Mouse (Mus musculus) heart, embryonic 13.5 days (tissue): ENCODE measurements around the gene Kremen2. TPM values are rescaled to one million over a fixed set of nuclear protein-coding genes. Genes with fewer than 3 reads are reported as not detected.
A peak's percentile ranks its signal among the peaks of the same experiment; 100 is the strongest.

ENCODE experiments used
- ATAC-seq: fragments of 200-750 bp; cut with Nextera tagmentation; 2 replicates; pipeline ENCODE4 v1.8.0; 2017; ENCODE audit warnings: moderate TSS enrichment; ENCODE audit not compliant: insufficient number of reproducible peaks, low FRiP score, low TSS enrichment; ENCODE audit errors: extremely low read depth
- H3K27ac ChIP-seq: fragments of 300-500 bp; sonication (generic); replicated peaks from 2 replicates; pipeline ENCODE4 v1.5.1; 2015; ENCODE audit warnings: moderate library complexity, mild to moderate bottlenecking, inconsistent platforms
- H3K27me3 ChIP-seq: fragments of 300-500 bp; sonication (generic); replicated peaks from 2 replicates; pipeline ENCODE4 v1.6.1; 2015; ENCODE audit warnings: mild to moderate bottlenecking, inconsistent platforms
- H3K36me3 ChIP-seq: fragments of 300-500 bp; sonication (generic); 2 replicates; pipeline ENCODE4 v1.6.1; 2015; ENCODE audit warnings: mild to moderate bottlenecking, inconsistent platforms
- H3K4me1 ChIP-seq: fragments of 300-500 bp; sonication (generic); 2 replicates; pipeline ENCODE4 v1.6.1; 2015; ENCODE audit warnings: inconsistent platforms
- H3K4me2 ChIP-seq: fragments of 300-500 bp; sonication (generic); 2 replicates; pipeline ENCODE4 v1.6.1; 2015; ENCODE audit warnings: inconsistent platforms, mild to moderate bottlenecking, moderate library complexity
- H3K4me3 ChIP-seq: fragments of 300-500 bp; sonication (generic); 2 replicates; pipeline ENCODE4 v1.5.1; 2015; ENCODE audit warnings: moderate library complexity, mild to moderate bottlenecking, inconsistent platforms
- H3K9ac ChIP-seq: fragments of 300-500 bp; sonication (generic); 2 replicates; pipeline ENCODE4 v1.6.1; 2015; ENCODE audit warnings: inconsistent platforms, mild to moderate bottlenecking, moderate library complexity
- H3K9me3 ChIP-seq: fragments of 300-500 bp; sonication (generic); 2 replicates; pipeline ENCODE4 v1.6.1; 2016; ENCODE audit warnings: inconsistent platforms
- WGBS: fragments of 180-500 bp; shearing (Covaris S2); methylation state at CpG from one replicate; pipeline ENCODE4 v1.1.7; 2015; ENCODE audit warnings: mixed read lengths; 5-methylcytosine and 5-hydroxymethylcytosine counted together
- polyA plus RNA-seq: library from polyadenylated mRNA; unstranded; fragments of >200 nt; fragmentation: Nextera tagmentation; extraction: Ambion mirVana; gene quantifications from 2 replicates; pipeline ENCODE4 v1.2.1, GENCODE M21; 2015

Kremen2 gene
- polyA plus RNA-seq, 1 experiment from 2014 or later = 0.32 TPM

- H3K4me2 ChIP-seq = peak overlapping the region; percentile 73
- peak; percentile 83 for ATAC-seq
- H3K9me3 ChIP-seq = no peaks in the 10 kb centered on the region
- H3K4me1 ChIP-seq = peaks cover 20% of the 10 kb centered on the region
- no peaks in the 10 kb centered on the region for H3K27me3 ChIP-seq
- peak overlapping the region; percentile 76 for H3K4me3 ChIP-seq
- H3K9ac ChIP-seq = peak overlapping the region; percentile 87
- no peaks in the 10 kb centered on the region for H3K36me3 ChIP-seq
- WGBS = under 1% methylated on average over 20 of the region's 20 CpGs
- peak overlapping the region; percentile 90 for H3K27ac ChIP-seq
Measured at GRCm38 (mm10) chr17:23726758-23727142, 18.9 kb downstream of the Kremen2 start.

GRCm38 (mm10) chr17:23725999-23726757, 19.5 kb downstream of the Kremen2 start, which contains the start of gene Pkmyt1:
Gene Pkmyt1 (plus strand): TSS chr17:23726336.
- Histone ChIP-seq H3K27me3 (no peaks in the 10 kb centered on the region), H3K36me3 (no peaks in the 10 kb centered on the region), H3K4me3 (peak within 1 kb of the TSS; percentile 76), H3K4me2 (peak within 1 kb of the TSS; percentile 73), H3K9ac (peak within 1 kb of the TSS; percentile 87), H3K4me1 (peaks cover 20% of the 10 kb centered on the region), H3K27ac (peak within 1 kb of the TSS; percentile 90), H3K9me3 (no peaks in the 10 kb centered on the region)
- ATAC-seq = peak; percentile 89
- WGBS = 1% methylated on average over 71 of the region's 73 CpGs

GRCm38 (mm10) chr17:23725477-23725876, 20.2 kb downstream of the Kremen2 start:
- no peak for ATAC-seq
- 60% methylated on average over 4 of the region's 4 CpGs for WGBS

GRCm38 (mm10) chr17:23722376-23723125, 23.1 kb downstream of the Kremen2 start, which contains the start of gene 1520401A03Rik:
Gene 1520401A03Rik (minus strand): TSS chr17:23722783.
- 36% methylated on average over 7 of the region's 7 CpGs for WGBS
- ATAC-seq = no peak

More at GRCm38 (mm10) chr17:23725477-23725876, 20.2 kb downstream of the Kremen2 start:
- Histone ChIP-seq H3K4me1 (peaks cover 17% of the 10 kb centered on the region), H3K27me3 (0 out of 2 replicates have a peak, but pooled peaks cover 3% of the 10 kb centered on the region), H3K4me3 (peak overlapping the region; percentile 76), H3K36me3 (no peaks in the 10 kb centered on the region), H3K27ac (peak overlapping the region; percentile 59), H3K9me3 (no peaks in the 10 kb centered on the region), H3K4me2 (peak overlapping the region; percentile 73), H3K9ac (peak overlapping the region; percentile 79)

GRCm38 (mm10) chr17:23721886-23722285, 23.7 kb downstream of the Kremen2 start:
- Histone ChIP-seq H3K27me3 (peaks cover 24% of the 10 kb centered on the region), H3K4me2 (no peak overlapping the region), H3K9me3 (no peaks in the 10 kb centered on the region), H3K27ac (no peak overlapping the region), H3K4me3 (no peak overlapping the region), H3K36me3 (no peaks in the 10 kb centered on the region), H3K4me1 (peaks cover 7% of the 10 kb centered on the region), H3K9ac (no peak overlapping the region)
- no peak for ATAC-seq
- 83% methylated on average over 2 of the region's 2 CpGs for WGBS

More at GRCm38 (mm10) chr17:23722376-23723125, 23.1 kb downstream of the Kremen2 start, which contains the start of gene 1520401A03Rik:
- H3K9me3 ChIP-seq = no peaks in the 10 kb centered on the region
- no peak within 1 kb of the TSS for H3K4me3 ChIP-seq
- peaks cover 24% of the 10 kb centered on the region for H3K27me3 ChIP-seq
- H3K27ac ChIP-seq = no peak within 1 kb of the TSS
- H3K4me2 ChIP-seq = no peak within 1 kb of the TSS
- H3K9ac ChIP-seq = 0 out of 2 replicates have a peak within 1 kb of the TSS, but pooled peaks have one; percentile 1
- no peaks in the 10 kb centered on the region for H3K36me3 ChIP-seq
- H3K4me1 ChIP-seq = peaks cover 13% of the 10 kb centered on the region

GRCm38 (mm10) chr17:23719455-23719854, 26.2 kb downstream of the Kremen2 start:
- Histone ChIP-seq H3K4me3 (no peak overlapping the region), H3K4me2 (no peak overlapping the region), H3K9me3 (no peaks in the 10 kb centered on the region), H3K4me1 (no peaks in the 10 kb centered on the region), H3K27me3 (peaks cover 27% of the 10 kb centered on the region), H3K9ac (no peak overlapping the region), H3K36me3 (no peaks in the 10 kb centered on the region), H3K27ac (no peak overlapping the region)
- 23% methylated on average over 1 of the region's 1 CpGs for WGBS
- no peak for ATAC-seq

GRCm38 (mm10) chr17:23717003-23717402, 28.6 kb downstream of the Kremen2 start:
- Histone ChIP-seq H3K4me2 (no peak overlapping the region), H3K27me3 (peaks cover 42% of the 10 kb centered on the region), H3K27ac (no peak overlapping the region), H3K36me3 (no peaks in the 10 kb centered on the region), H3K9me3 (no peaks in the 10 kb centered on the region), H3K9ac (no peak overlapping the region), H3K4me1 (no peaks in the 10 kb centered on the region), H3K4me3 (no peak overlapping the region)
- WGBS = 50% methylated on average over 2 of the region's 2 CpGs
- no peak for ATAC-seq

- 0% methylated on average over 3 of the region's 3 CpGs for WGBS
- H3K4me1 ChIP-seq = no peaks in the 10 kb centered on the region
- no peak overlapping the region for H3K9ac ChIP-seq
- no peak overlapping the region for H3K27ac ChIP-seq
- H3K27me3 ChIP-seq = peaks cover 75% of the 10 kb centered on the region
- no peaks in the 10 kb centered on the region for H3K9me3 ChIP-seq
- H3K36me3 ChIP-seq = no peaks in the 10 kb centered on the region
- H3K4me2 ChIP-seq = no peak overlapping the region
- H3K4me3 ChIP-seq = no peak overlapping the region
- ATAC-seq = no peak
Measured at GRCm38 (mm10) chr17:23706212-23706611, 39.4 kb downstream of the Kremen2 start.

GRCm38 (mm10) chr17:23705525-23706104, 40.0 kb downstream of the Kremen2 start:
- no peak overlapping the region for H3K4me3 ChIP-seq
- no peak overlapping the region for H3K9ac ChIP-seq
- no peaks in the 10 kb centered on the region for H3K4me1 ChIP-seq
- ATAC-seq = no peak
- H3K27me3 ChIP-seq = peaks cover 77% of the 10 kb centered on the region
- WGBS = 57% methylated on average over 7 of the region's 7 CpGs
- H3K36me3 ChIP-seq = no peaks in the 10 kb centered on the region
- H3K4me2 ChIP-seq = no peak overlapping the region
- no peak overlapping the region for H3K27ac ChIP-seq
- H3K9me3 ChIP-seq = no peaks in the 10 kb centered on the region

GRCm38 (mm10) chr17:23704741-23705140, 40.9 kb downstream of the Kremen2 start:
- no peak overlapping the region for H3K4me3 ChIP-seq
- no peak for ATAC-seq
- no peak overlapping the region for H3K27ac ChIP-seq
- no peak overlapping the region for H3K4me2 ChIP-seq
- no peaks in the 10 kb centered on the region for H3K36me3 ChIP-seq
- 49% methylated on average over 7 of the region's 7 CpGs for WGBS
- H3K9me3 ChIP-seq = no peaks in the 10 kb centered on the region
- peaks cover 77% of the 10 kb centered on the region for H3K27me3 ChIP-seq
- 0 out of 2 replicates have a peak, but pooled peaks cover 2% of the 10 kb centered on the region for H3K4me1 ChIP-seq
- no peak overlapping the region for H3K9ac ChIP-seq

GRCm38 (mm10) chr17:23703301-23703700, 42.3 kb downstream of the Kremen2 start:
- Histone ChIP-seq H3K27me3 (peaks cover 85% of the 10 kb centered on the region), H3K36me3 (no peaks in the 10 kb centered on the region), H3K27ac (no peak overlapping the region), H3K4me3 (no peak overlapping the region), H3K9me3 (no peaks in the 10 kb centered on the region), H3K4me2 (no peak overlapping the region), H3K9ac (no peak overlapping the region), H3K4me1 (peaks cover 10% of the 10 kb centered on the region)
- 73% methylated on average over 9 of the region's 9 CpGs for WGBS
- no peak for ATAC-seq
